In genomic region chr19:40595231-40595630, GRCm38 (mm10) we compare ENCODE assay signal across 27 mouse cellular contexts. TPM values are rescaled to one million over a fixed set of nuclear protein-coding genes. Genes with fewer than 3 reads are reported as not detected.
DNase-seq lines count a peak whose midpoint lies in the region; TF ChIP-seq lines count a peak whose summit lies in the region.
"Had no signal": no experiment of that assay in that cellular context is flagged by ENCODE, and none has a peak within 500 bp of the region (broad histone marks: within the 10 kb centered on the region; RNA-seq: fewer than 3 reads in every experiment).

No protein-coding gene starts in this region.

- no peaks in the 10 kb centered on the region for H3K4me1 ChIP-seq in kidney, adult 2 months (ENCODE audit: control insufficient read depth, insufficient read depth, low read length)
- H3K4me1 ChIP-seq: embryonic facial prominence, embryonic 10.5 days; embryonic facial prominence, embryonic 15.5 days; forebrain, embryonic 15.5 days; heart, embryonic 15.5 days; hindbrain, embryonic 12.5 days; lung, embryonic 15.5 days; midbrain, embryonic 15.5 days; neural tube, embryonic 15.5 days; stomach, embryonic 15.5 days had no signal

- H3K27me3 ChIP-seq in kidney, adult 2 months (replicated peaks; ENCODE audit: control insufficient read depth, insufficient read depth, low read length) = no peaks in the 10 kb centered on the region
- H3K27me3 ChIP-seq: embryonic facial prominence, embryonic 15.5 days; forebrain, embryonic 15.5 days; heart, embryonic 15.5 days; hindbrain, embryonic 12.5 days; lung, embryonic 15.5 days; midbrain, embryonic 15.5 days; neural tube, embryonic 15.5 days; stomach, embryonic 15.5 days had no signal

- TF ChIP-seq CTCF in kidney, adult 2 months (conservative IDR thresholded peaks at IDR 0.05; ENCODE audit: insufficient read depth, insufficient read length, low read depth, low read length) = no peak

- H3K4me3 ChIP-seq in kidney, adult 2 months (ENCODE audit: insufficient read depth, low read depth, low read length) = no peak overlapping the region
- H3K4me3 ChIP-seq: embryonic facial prominence, embryonic 10.5 days; embryonic facial prominence, embryonic 15.5 days; forebrain, embryonic 15.5 days; gastrocnemius, adult 2 months; heart, embryonic 15.5 days; hindbrain, embryonic 12.5 days; lung, embryonic 15.5 days; midbrain, embryonic 10.5 days; midbrain, embryonic 15.5 days; neural tube, embryonic 15.5 days; stomach, embryonic 15.5 days had no signal

- no peak for TF ChIP-seq POLR2A in kidney, adult 2 months (IDR thresholded peaks at IDR 0.05; ENCODE audit: low read depth, low read length)

- H3K27ac ChIP-seq in kidney, adult 2 months (ENCODE audit: insufficient read depth, low read depth, low read length) = no peak overlapping the region
- H3K27ac ChIP-seq: embryonic facial prominence, embryonic 10.5 days; embryonic facial prominence, embryonic 15.5 days; forebrain, embryonic 15.5 days; gastrocnemius, adult 2 months; hindbrain, embryonic 12.5 days; hindbrain, postnatal 0 days; lung, embryonic 15.5 days; midbrain, embryonic 10.5 days; midbrain, embryonic 15.5 days; neural tube, embryonic 15.5 days; stomach, embryonic 15.5 days had no signal

- DNase-seq in adrenal gland, postnatal 10 days = peak; percentile 8
- no peak for DNase-seq in adrenal gland, adult 18-20 months (ENCODE audit: low spot score in 2 of 2)
- peak; percentile 26 for DNase-seq in kidney, adult 2 months
- no peak for DNase-seq in kidney, adult 9 months
- DNase-seq in fat pad, adult 2 months (ENCODE audit: extremely low read depth, low read depth, low spot score) = peak; percentile 64
- no peak for DNase-seq in frontal cortex, postnatal 25 days (ENCODE audit: low spot score in 2 of 2)
- DNase-seq in thymus, postnatal 14 days = no peak
- DNase-seq: cerebellum, adult 8-10 months; gastrocnemius, postnatal 36 days; kidney, adult 11 months; kidney, postnatal 10 days; layer of hippocampus, adult 9-11 months; liver; right cerebral cortex, postnatal 25 days had no signal

- 53% methylated on average over 3 of the region's 3 CpGs for WGBS in kidney, adult 2 months

- no peaks in the 10 kb centered on the region for H3K36me3 ChIP-seq in kidney, adult 2 months (ENCODE audit: control insufficient read depth, insufficient read depth, low read length)
- H3K36me3 ChIP-seq: stomach, embryonic 15.5 days had no signal

RNA-seq across cellular contexts. Expression of gene Aldh18a1, which starts 7.0 kb away (rescaled TPM):
- 10 to 100 TPM; 24.7 to 24.8 TPM for total RNA-seq in adrenal gland, postnatal 10 days (2021)
- 10 to 100 TPM in 1 of 2 experiments, 1 to 10 TPM in 1; 9.6 to 32.5 TPM for total RNA-seq in adrenal gland, adult 18-20 months (2021)
- polyA plus RNA-seq in kidney, adult 2 months (2012; rRNA removed) = 3.5 and 4.1 TPM in 2 replicates

RNA-seq across cellular contexts. Expression of gene Tctn3, which starts 16.8 kb away (rescaled TPM):
- 1 to 10 TPM; 5.4 to 7.1 TPM for total RNA-seq in adrenal gland, postnatal 10 days (2021)
- total RNA-seq in adrenal gland, adult 18-20 months (2021) = 1 to 10 TPM; 4.6 to 5.2 TPM
- polyA plus RNA-seq in kidney, adult 2 months (2012; rRNA removed) = 8.6 and 8.9 TPM in 2 replicates

RNA-seq across cellular contexts. Expression of gene Entpd1, which starts 16.9 kb away (rescaled TPM):
- total RNA-seq in adrenal gland, postnatal 10 days (2021) = 10 to 100 TPM; 27.2 to 32.8 TPM
- 10 to 100 TPM; 36.3 to 49.7 TPM for total RNA-seq in adrenal gland, adult 18-20 months (2021)
- 8.0 and 8.4 TPM in 2 replicates for polyA plus RNA-seq in kidney, adult 2 months (2012; rRNA removed)
- total RNA-seq: MEL had no signal

Comparison
In these comparisons a context has a peak if more than half of its experiments do, and no peak if none do; other contexts are left out.
1. DNase-seq: peak in adrenal gland, postnatal 10 days (single experiment), kidney, adult 2 months (single experiment) and fat pad, adult 2 months (single experiment); none in adrenal gland, adult 18-20 months (0 of 2), kidney, adult 9 months (single experiment), frontal cortex, postnatal 25 days (0 of 2) and thymus, postnatal 14 days (single experiment).